Mouse (Mus musculus) heart, embryonic 12.5 days (tissue): ENCODE data around the gene Enpp7. TPM values are rescaled to one million over a fixed set of nuclear protein-coding genes. Genes with fewer than 3 reads are reported as not detected.

Source experiments
- ATAC-seq: fragments of 200-750 bp; cut with Nextera tagmentation; 2 replicates; pipeline ENCODE4 v1.8.0; 2017; ENCODE audit warnings: moderate TSS enrichment, moderate library complexity; ENCODE audit not compliant: insufficient number of reproducible peaks, low FRiP score
- H3K27ac ChIP-seq: fragments of 300-500 bp; sonication (generic); 2 replicates; pipeline ENCODE4 v1.5.1; 2016; ENCODE audit warnings: mild to moderate bottlenecking, moderate library complexity; ENCODE audit not compliant: poor library complexity, severe bottlenecking
- H3K27me3 ChIP-seq: fragments of 300-500 bp; sonication (generic); replicated peaks from 2 replicates; pipeline ENCODE4 v1.6.1; 2016; ENCODE audit warnings: mild to moderate bottlenecking, moderate library complexity
- H3K36me3 ChIP-seq: fragments of 300-500 bp; sonication (generic); 2 replicates; pipeline ENCODE4 v1.6.1; 2016; ENCODE audit warnings: mild to moderate bottlenecking, moderate library complexity
- H3K4me1 ChIP-seq: fragments of 300-500 bp; sonication (generic); replicated peaks from 2 replicates; pipeline ENCODE4 v1.6.1; 2016; ENCODE audit warnings: mild to moderate bottlenecking
- H3K4me2 ChIP-seq: fragments of 300-500 bp; sonication (generic); 2 replicates; pipeline ENCODE4 v1.6.1; 2016; ENCODE audit warnings: mild to moderate bottlenecking, moderate library complexity
- H3K4me3 ChIP-seq: fragments of 300-500 bp; sonication (generic); 2 replicates; pipeline ENCODE4 v1.5.1; 2016; ENCODE audit warnings: mild to moderate bottlenecking
- H3K9ac ChIP-seq: fragments of 300-500 bp; sonication (generic); 2 replicates; pipeline ENCODE4 v1.6.1; 2016; ENCODE audit warnings: mild to moderate bottlenecking, moderate library complexity
- H3K9me3 ChIP-seq: fragments of 300-500 bp; sonication (generic); replicated peaks from 2 replicates; pipeline ENCODE4 v1.6.1; 2016; ENCODE audit warnings: mild to moderate bottlenecking, moderate library complexity
- WGBS: fragments of 180-500 bp; shearing (Covaris S2); methylation state at CpG from one replicate; pipeline ENCODE4 v1.1.7; 2016; 5-methylcytosine and 5-hydroxymethylcytosine counted together
- polyA plus RNA-seq: library from polyadenylated mRNA; unstranded; fragments of >200 nt; fragmentation: Nextera tagmentation; extraction: Ambion mirVana; gene quantifications from 2 replicates; pipeline ENCODE4 v1.2.1, GENCODE M21; 2016

Enpp7 gene
- polyA plus RNA-seq, 1 experiment from 2014 or later: not detected

- WGBS: 33% methylated on average over 18 of the region's 18 CpGs
- H3K27me3 ChIP-seq: peaks cover 76% of the 10 kb centered on the region
- no peaks in the 10 kb centered on the region for H3K9me3 ChIP-seq
- no peaks in the 10 kb centered on the region for H3K4me1 ChIP-seq
- H3K27ac ChIP-seq: no peak overlapping the region
- no peak overlapping the region for H3K4me2 ChIP-seq
- H3K4me3 ChIP-seq: no peak overlapping the region
- H3K9ac ChIP-seq: no peak overlapping the region
- no peak for ATAC-seq
- H3K36me3 ChIP-seq: no peaks in the 10 kb centered on the region
These were observed 15.3 kb upstream of the Enpp7 start for GRCm38 (mm10) chr11:118972431-118973377.

- H3K4me1 ChIP-seq: no peaks in the 10 kb centered on the region
- H3K9me3 ChIP-seq: no peaks in the 10 kb centered on the region
- no peak overlapping the region for H3K4me3 ChIP-seq
- WGBS: 77% methylated on average over 7 of the region's 7 CpGs
- peaks cover 75% of the 10 kb centered on the region for H3K27me3 ChIP-seq
- H3K9ac ChIP-seq: no peak overlapping the region
- H3K4me2 ChIP-seq: no peak overlapping the region
- ATAC-seq: no peak
- no peak overlapping the region for H3K27ac ChIP-seq
- H3K36me3 ChIP-seq: no peaks in the 10 kb centered on the region
These were observed 13.6 kb upstream of the Enpp7 start for GRCm38 (mm10) chr11:118974340-118974739.

GRCm38 (mm10) chr11:118975427-118975826 is 12.6 kb upstream of the Enpp7 start:
- Histone ChIP-seq H3K9ac (no peak overlapping the region), H3K4me2 (peak overlapping the region; percentile 55), H3K4me3 (no peak overlapping the region), H3K4me1 (no peaks in the 10 kb centered on the region), H3K9me3 (no peaks in the 10 kb centered on the region), H3K27ac (no peak overlapping the region), H3K27me3 (peaks cover 70% of the 10 kb centered on the region), H3K36me3 (no peaks in the 10 kb centered on the region)
- ATAC-seq: no peak
- 2% methylated on average over 10 of the region's 10 CpGs for WGBS

DNA sequence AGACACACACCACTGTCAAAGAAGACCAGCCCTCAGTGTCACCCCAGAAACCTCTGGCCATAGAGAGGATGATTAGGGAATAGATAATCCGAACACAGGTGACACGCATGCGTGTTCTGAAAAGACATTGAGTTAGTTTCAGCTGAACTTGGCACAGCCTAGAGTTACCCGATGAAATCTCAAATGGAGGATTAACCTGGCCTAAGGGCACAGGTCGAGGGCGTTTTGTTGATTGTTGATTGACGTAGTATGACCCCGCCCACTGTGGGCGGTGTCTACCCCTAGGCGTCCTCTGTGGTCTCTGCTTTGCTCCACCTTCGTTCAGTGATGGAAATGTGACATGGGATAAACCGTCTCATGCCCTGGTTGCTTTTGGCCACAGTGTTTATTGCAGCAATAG is 12.1 kb upstream of the Enpp7 start:
- 15% methylated on average over 12 of the region's 12 CpGs for WGBS
- Histone ChIP-seq H3K4me1 (no peaks in the 10 kb centered on the region), H3K9me3 (no peaks in the 10 kb centered on the region), H3K4me3 (no peak overlapping the region), H3K4me2 (peak overlapping the region; percentile 55), H3K36me3 (no peaks in the 10 kb centered on the region), H3K9ac (no peak overlapping the region), H3K27me3 (peaks cover 66% of the 10 kb centered on the region), H3K27ac (no peak overlapping the region)
- ATAC-seq: 0 out of 2 replicates have a peak, but pooled peaks have one; percentile 54

- no peak for ATAC-seq
- no peak overlapping the region for H3K9ac ChIP-seq
- H3K4me3 ChIP-seq: no peak overlapping the region
- H3K4me1 ChIP-seq: peaks cover 22% of the 10 kb centered on the region
- H3K27me3 ChIP-seq: peaks cover 34% of the 10 kb centered on the region
- no peak overlapping the region for H3K27ac ChIP-seq
- no peak overlapping the region for H3K4me2 ChIP-seq
- H3K9me3 ChIP-seq: no peaks in the 10 kb centered on the region
- 77% methylated on average over 2 of the region's 2 CpGs for WGBS
- no peaks in the 10 kb centered on the region for H3K36me3 ChIP-seq
These were observed 7.6 kb upstream of the Enpp7 start for GRCm38 (mm10) chr11:118980388-118980787.

DNA sequence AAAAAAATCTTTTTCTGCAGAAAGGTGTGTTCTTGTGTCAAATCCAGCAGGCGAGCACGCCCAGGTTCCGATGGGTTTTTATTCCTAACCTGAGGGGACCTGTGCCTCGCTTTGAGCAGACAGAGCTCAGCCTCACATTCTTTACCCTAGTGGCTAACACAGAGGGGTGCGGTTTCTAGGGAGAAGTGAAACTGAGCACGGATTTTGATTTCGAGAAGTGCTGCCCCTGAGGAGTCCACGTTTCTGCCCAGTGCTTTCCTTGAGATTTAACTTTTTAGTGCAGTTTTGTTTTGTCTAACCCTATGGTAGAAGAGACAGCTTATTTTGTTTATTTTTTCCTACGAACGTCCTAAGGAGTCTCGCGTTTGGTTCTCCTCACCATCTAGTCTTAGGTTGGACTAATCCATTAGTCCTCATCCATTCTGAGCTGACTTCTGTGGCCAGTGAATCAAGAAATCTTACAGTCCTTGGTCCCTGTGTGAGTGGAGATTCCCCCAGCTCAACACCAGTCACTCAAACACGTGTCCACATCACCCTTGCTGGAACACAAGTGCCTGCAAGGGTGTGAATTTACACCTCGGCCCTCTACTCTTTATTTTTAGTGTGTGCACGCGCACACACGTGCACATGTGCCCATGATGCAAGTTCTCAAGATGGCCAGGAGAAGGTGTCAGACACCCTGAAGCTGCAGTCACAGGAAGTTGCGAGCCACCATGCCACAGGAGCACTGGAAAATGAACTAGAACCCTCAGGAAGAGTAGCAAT is 6.8 kb upstream of the Enpp7 start:
- no peak for ATAC-seq
- WGBS: 62% methylated on average over 18 of the region's 18 CpGs
- H3K27me3 ChIP-seq: peaks cover 30% of the 10 kb centered on the region
- H3K36me3 ChIP-seq: no peaks in the 10 kb centered on the region
- H3K27ac ChIP-seq: no peak overlapping the region
- no peak overlapping the region for H3K4me3 ChIP-seq
- H3K9ac ChIP-seq: no peak overlapping the region
- no peak overlapping the region for H3K4me2 ChIP-seq
- H3K4me1 ChIP-seq: peaks cover 22% of the 10 kb centered on the region
- no peaks in the 10 kb centered on the region for H3K9me3 ChIP-seq

GRCm38 (mm10) chr11:118982593-118983113 is 5.3 kb upstream of the Enpp7 start:
- Histone ChIP-seq H3K4me1 (peaks cover 22% of the 10 kb centered on the region), H3K9ac (no peak overlapping the region), H3K27ac (no peak overlapping the region), H3K9me3 (no peaks in the 10 kb centered on the region), H3K27me3 (peaks cover 29% of the 10 kb centered on the region), H3K36me3 (no peaks in the 10 kb centered on the region), H3K4me3 (no peak overlapping the region), H3K4me2 (no peak overlapping the region)
- ATAC-seq: no peak
- 32% methylated on average over 12 of the region's 12 CpGs for WGBS

GRCm38 (mm10) chr11:118985571-118985970 is 2.4 kb upstream of the Enpp7 start:
- Histone ChIP-seq H3K4me2 (no peak overlapping the region), H3K9ac (no peak overlapping the region), H3K27me3 (peaks cover 20% of the 10 kb centered on the region), H3K4me3 (no peak overlapping the region), H3K36me3 (no peaks in the 10 kb centered on the region), H3K27ac (no peak overlapping the region), H3K9me3 (no peaks in the 10 kb centered on the region), H3K4me1 (peaks cover 22% of the 10 kb centered on the region)
- no peak for ATAC-seq
- WGBS: 56% methylated on average over 5 of the region's 5 CpGs

- Histone ChIP-seq H3K9ac (no peak overlapping the region), H3K4me2 (no peak overlapping the region), H3K27ac (no peak overlapping the region), H3K4me3 (no peak overlapping the region), H3K27me3 (peaks cover 36% of the 10 kb centered on the region), H3K4me1 (peaks cover 10% of the 10 kb centered on the region), H3K36me3 (no peaks in the 10 kb centered on the region), H3K9me3 (no peaks in the 10 kb centered on the region)
- no peak for ATAC-seq
- 50% methylated on average over 3 of the region's 3 CpGs for WGBS
These were observed 4.8 kb downstream of the Enpp7 start for GRCm38 (mm10) chr11:118992781-118993180.

DNA sequence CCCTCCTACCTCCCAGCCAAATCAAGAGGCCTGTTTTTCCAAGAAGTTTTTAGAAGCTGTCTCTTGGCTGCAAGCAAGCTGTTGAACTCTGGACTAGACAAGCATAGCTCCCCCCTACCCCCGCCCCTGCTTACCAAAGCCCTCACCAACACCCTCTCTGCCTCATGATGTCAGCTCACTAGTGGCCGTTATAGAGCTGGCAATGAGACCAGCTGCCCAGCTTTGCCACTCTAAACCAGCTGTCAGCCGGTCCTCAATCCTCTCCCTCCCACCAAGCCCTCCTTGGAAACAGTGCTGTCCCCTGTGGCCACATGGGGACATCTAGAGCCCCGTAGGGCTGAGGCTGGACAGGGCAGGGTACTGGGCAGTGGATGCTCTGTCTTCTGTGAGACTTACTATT is 7.5 kb downstream of the Enpp7 start:
- H3K27me3 ChIP-seq: peaks cover 51% of the 10 kb centered on the region
- WGBS: 23% methylated on average over 4 of the region's 4 CpGs
- H3K4me1 ChIP-seq: peaks cover 19% of the 10 kb centered on the region
- no peak overlapping the region for H3K4me2 ChIP-seq
- no peaks in the 10 kb centered on the region for H3K36me3 ChIP-seq
- H3K9ac ChIP-seq: no peak overlapping the region
- no peak for ATAC-seq
- H3K9me3 ChIP-seq: no peaks in the 10 kb centered on the region
- H3K4me3 ChIP-seq: no peak overlapping the region
- H3K27ac ChIP-seq: no peak overlapping the region

GRCm38 (mm10) chr11:118997182-118997581 is 9.2 kb downstream of the Enpp7 start:
- ATAC-seq: no peak
- H3K4me2 ChIP-seq: no peak overlapping the region
- peaks cover 19% of the 10 kb centered on the region for H3K4me1 ChIP-seq
- 68% methylated on average over 3 of the region's 3 CpGs for WGBS
- no peak overlapping the region for H3K9ac ChIP-seq
- H3K9me3 ChIP-seq: 0 out of 2 replicates have a peak, but pooled peaks cover 5% of the 10 kb centered on the region
- no peaks in the 10 kb centered on the region for H3K36me3 ChIP-seq
- H3K27me3 ChIP-seq: peaks cover 66% of the 10 kb centered on the region
- H3K4me3 ChIP-seq: no peak overlapping the region
- H3K27ac ChIP-seq: no peak overlapping the region
